Mouse (Mus musculus) liver, embryonic 14.5 days (tissue): ENCODE data around the gene Methig1.

ENCODE experiments used
- CTCF ChIP-seq: IDR thresholded peaks from 2 replicates; pipeline ENCODE4 v1.5.1; 2016; ENCODE audit warnings: antibody characterized with exemption, low read depth, control low read depth
- EP300 ChIP-seq: IDR thresholded peaks from 2 replicates; pipeline ENCODE4 v1.6.1; 2016; ENCODE audit warnings: antibody characterized with exemption, low read depth

DNA sequence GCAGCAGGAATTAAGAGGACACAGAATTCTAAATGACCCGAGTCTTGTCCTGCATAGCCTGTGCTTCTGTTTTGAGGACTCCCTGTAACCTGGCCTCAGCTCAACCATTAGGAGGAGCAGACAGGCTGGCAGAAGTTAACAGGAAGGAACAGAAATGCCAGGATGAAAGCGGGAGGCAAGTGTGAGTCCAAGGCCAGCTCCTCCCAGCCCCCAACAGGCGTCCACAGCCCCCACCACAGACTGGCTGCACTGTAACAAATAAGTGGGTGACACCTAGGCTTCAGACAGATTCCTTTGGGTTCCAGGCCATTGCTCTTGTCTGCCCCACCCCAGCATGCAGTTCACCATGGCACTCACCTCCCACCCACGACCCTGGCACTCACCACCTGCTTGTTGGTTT is 49.8 kb downstream of the Methig1 start:
- TF ChIP-seq CTCF (no peak), EP300 (no peak)
